Mouse (Mus musculus): ENCODE data around the gene Tmem220. TPM values are rescaled to one million over a fixed set of nuclear protein-coding genes. Genes with fewer than 3 reads are reported as not detected.

Tmem220 gene
- polyA plus RNA-seq, 1 experiment from 2014 or later: 1.8 TPM

- Histone ChIP-seq H3K27me3 (ENCODE audit: control insufficient read depth, insufficient read depth, low read length) (peaks cover 19% of the 10 kb centered on the region), H3K4me2 (ENCODE audit: low read depth, low read length) (no peak overlapping the region), H3K36me3 (ENCODE audit: control insufficient read depth, insufficient read depth, low read length) (no peaks in the 10 kb centered on the region), H3K27ac (ENCODE audit: low read length) (no peak overlapping the region), H3K9ac (ENCODE audit: low read length) (no peak overlapping the region), H3K9me3 (replicated peaks; ENCODE audit: control insufficient read depth, low read length) (no peaks in the 10 kb centered on the region), H3K4me3 (replicated peaks; ENCODE audit: low read length) (no peak overlapping the region), H3K4me1 (ENCODE audit: control insufficient read depth, insufficient read depth, low read length) (peaks cover 6% of the 10 kb centered on the region; the same call in 1 of the 2 replicates)
- 85% methylated on average over 7 of the region's 7 CpGs for WGBS
- no peak for ATAC-seq (ENCODE audit: insufficient read depth, low FRiP score)
These were observed 57.2 kb downstream of the Tmem220 start for GRCm38 (mm10) chr11:67082188-67082587.

GRCm38 (mm10) chr11:67082793-67083192 lies 57.8 kb downstream of the Tmem220 start:
- no peaks in the 10 kb centered on the region for H3K36me3 ChIP-seq (ENCODE audit: control insufficient read depth, insufficient read depth, low read length)
- H3K4me3 ChIP-seq (replicated peaks; ENCODE audit: low read length): no peak overlapping the region
- peaks cover 19% of the 10 kb centered on the region for H3K27me3 ChIP-seq (ENCODE audit: control insufficient read depth, insufficient read depth, low read length)
- H3K4me2 ChIP-seq (ENCODE audit: low read depth, low read length): no peak overlapping the region
- no peak overlapping the region for H3K27ac ChIP-seq (ENCODE audit: low read length)
- no peak overlapping the region for H3K9ac ChIP-seq (ENCODE audit: low read length)
- ATAC-seq (ENCODE audit: insufficient read depth, low FRiP score): no peak
- no peaks in the 10 kb centered on the region for H3K9me3 ChIP-seq (replicated peaks; ENCODE audit: control insufficient read depth, low read length)
- WGBS: 83% methylated on average over 13 of the region's 13 CpGs
- peaks cover 6% of the 10 kb centered on the region; the same call in 1 of the 2 replicates for H3K4me1 ChIP-seq (ENCODE audit: control insufficient read depth, insufficient read depth, low read length)

GRCm38 (mm10) chr11:67083239-67083638 lies 58.3 kb downstream of the Tmem220 start:
- Histone ChIP-seq H3K9ac (ENCODE audit: low read length) (no peak overlapping the region), H3K4me2 (ENCODE audit: low read depth, low read length) (no peak overlapping the region), H3K27ac (ENCODE audit: low read length) (no peak overlapping the region), H3K4me1 (ENCODE audit: control insufficient read depth, insufficient read depth, low read length) (peaks cover 6% of the 10 kb centered on the region; the same call in 1 of the 2 replicates), H3K27me3 (ENCODE audit: control insufficient read depth, insufficient read depth, low read length) (peaks cover 19% of the 10 kb centered on the region), H3K4me3 (replicated peaks; ENCODE audit: low read length) (no peak overlapping the region), H3K36me3 (ENCODE audit: control insufficient read depth, insufficient read depth, low read length) (no peaks in the 10 kb centered on the region), H3K9me3 (replicated peaks; ENCODE audit: control insufficient read depth, low read length) (no peaks in the 10 kb centered on the region)
- 69% methylated on average over 6 of the region's 6 CpGs for WGBS
- ATAC-seq (ENCODE audit: insufficient read depth, low FRiP score): no peak

- H3K27ac ChIP-seq (ENCODE audit: low read length): no peak overlapping the region
- no peaks in the 10 kb centered on the region for H3K36me3 ChIP-seq (ENCODE audit: control insufficient read depth, insufficient read depth, low read length)
- H3K4me3 ChIP-seq (replicated peaks; ENCODE audit: low read length): no peak overlapping the region
- H3K4me1 ChIP-seq (ENCODE audit: control insufficient read depth, insufficient read depth, low read length): peaks cover 6% of the 10 kb centered on the region; the same call in 1 of the 2 replicates
- peaks cover 19% of the 10 kb centered on the region for H3K27me3 ChIP-seq (ENCODE audit: control insufficient read depth, insufficient read depth, low read length)
- H3K4me2 ChIP-seq (ENCODE audit: low read depth, low read length): no peak overlapping the region
- no peak overlapping the region for H3K9ac ChIP-seq (ENCODE audit: low read length)
- ATAC-seq (ENCODE audit: insufficient read depth, low FRiP score): no peak
- 40% methylated on average over 32 of the region's 32 CpGs for WGBS
- no peaks in the 10 kb centered on the region for H3K9me3 ChIP-seq (replicated peaks; ENCODE audit: control insufficient read depth, low read length)
These were observed 58.9 kb downstream of the Tmem220 start for GRCm38 (mm10) chr11:67083712-67084340.

Other genes with a start within 250 kb of the Tmem220 start
- 6.9 and 7.0 TPM in 2 replicates for gene Pirt, start 113.2 kb upstream of the Tmem220 start, polyA plus RNA-seq (2015; fragmentation: Nextera tagmentation; extraction: Ambion mirVana)
- gene Tmem238l, start 68.5 kb upstream of the Tmem220 start, polyA plus RNA-seq (2015; fragmentation: Nextera tagmentation; extraction: Ambion mirVana): 0.91 and 1.0 TPM in 2 replicates
- gene Adprm, start 27.4 kb downstream of the Tmem220 start, polyA plus RNA-seq (2015; fragmentation: Nextera tagmentation; extraction: Ambion mirVana): 26.6 and 27.1 TPM in 2 replicates
- 15.0 TPM in 2 replicates for gene Sco1, start 27.5 kb downstream of the Tmem220 start, polyA plus RNA-seq (2015; fragmentation: Nextera tagmentation; extraction: Ambion mirVana)
- 1.9 and 40.3 TPM in 2 replicates for gene Myh3, start 53.1 kb downstream of the Tmem220 start, polyA plus RNA-seq (2015; fragmentation: Nextera tagmentation; extraction: Ambion mirVana)
- gene Myh2, start 145.9 kb downstream of the Tmem220 start, polyA plus RNA-seq (2015; fragmentation: Nextera tagmentation; extraction: Ambion mirVana): 0.04 and 0.21 TPM in 2 replicates
- gene Myh1, start 174.9 kb downstream of the Tmem220 start, polyA plus RNA-seq (2015; fragmentation: Nextera tagmentation; extraction: Ambion mirVana): 0.14 and 0.83 TPM in 2 replicates
- 0.04 and 2.0 TPM in 2 replicates for gene Myh4, start 212.9 kb downstream of the Tmem220 start, polyA plus RNA-seq (2015; fragmentation: Nextera tagmentation; extraction: Ambion mirVana)